Mouse (Mus musculus) heart, embryonic 14.5 days (tissue): ENCODE measurements around the gene Cyth1. TPM values are rescaled to one million over a fixed set of nuclear protein-coding genes. Genes with fewer than 3 reads are reported as not detected.

ENCODE experiments used
- ATAC-seq: fragments of 200-750 bp; cut with Nextera tagmentation; 2 replicates; pipeline ENCODE4 v1.8.0; 2017; ENCODE audit warnings: low read depth, moderate TSS enrichment; ENCODE audit not compliant: insufficient number of reproducible peaks, insufficient read depth, low FRiP score
- H3K27ac ChIP-seq, 2 experiments: fragments of 200-500 bp in 1 of 2; fragments of 300-500 bp in 1 of 2; sonication (generic) in 1 of 2; replicated peaks in 1 of 2; 2 replicates each; pipeline ENCODE4 v1.5.1; 2012 to 2014; ENCODE audit warnings: low read depth in 2 of 2, low read length in 2 of 2, control low read depth in 1 of 2, mild to moderate bottlenecking in 1 of 2, mixed read lengths in 1 of 2; ENCODE audit not compliant: control insufficient read depth in 1 of 2, insufficient read depth in 1 of 2
- H3K27me3 ChIP-seq: fragments of 300-500 bp; sonication (generic); 2 replicates; pipeline ENCODE4 v1.6.1; 2014; ENCODE audit warnings: mild to moderate bottlenecking, low read length, control low read depth; ENCODE audit not compliant: control insufficient read depth, insufficient read depth
- H3K36me3 ChIP-seq: fragments of 300-500 bp; sonication (generic); 2 replicates; pipeline ENCODE4 v1.6.1; 2014; ENCODE audit warnings: mild to moderate bottlenecking, control low read depth, low read length, mixed read lengths; ENCODE audit not compliant: control insufficient read depth, insufficient read depth
- H3K4me1 ChIP-seq, 2 experiments: fragments of 200-500 bp in 1 of 2; fragments of 300-500 bp in 1 of 2; sonication (generic) in 1 of 2; 2 replicates each; pipeline ENCODE4 v1.6.1; 2012 to 2014; ENCODE audit warnings: low read length in 2 of 2, control low read depth in 1 of 2, mixed read lengths in 1 of 2; ENCODE audit not compliant: control insufficient read depth in 2 of 2, insufficient read depth in 2 of 2
- H3K4me2 ChIP-seq: fragments of 300-500 bp; sonication (generic); 2 replicates; pipeline ENCODE4 v1.6.1; 2014; ENCODE audit warnings: mild to moderate bottlenecking, low read length
- H3K4me3 ChIP-seq, 2 experiments: fragments of 200-500 bp in 1 of 2; fragments of 300-500 bp in 1 of 2; sonication (generic) in 1 of 2; 2 replicates each; pipeline ENCODE4 v1.5.1; 2012 to 2014; ENCODE audit warnings: low read length in 2 of 2, mild to moderate bottlenecking in 2 of 2, control low read depth in 1 of 2, low read depth in 1 of 2, moderate library complexity in 1 of 2; ENCODE audit not compliant: control insufficient read depth in 1 of 2, insufficient read depth in 1 of 2
- H3K9ac ChIP-seq: fragments of 300-500 bp; sonication (generic); 2 replicates; pipeline ENCODE4 v1.6.1; 2014; ENCODE audit warnings: mild to moderate bottlenecking, low read length
- H3K9me3 ChIP-seq: fragments of 300-500 bp; sonication (generic); 2 replicates; pipeline ENCODE4 v1.6.1; 2016; ENCODE audit warnings: low read length, control low read depth; ENCODE audit not compliant: control insufficient read depth
- WGBS: fragments of 180-500 bp; shearing (Covaris S2); extraction: QIAGEN DNeasy Blood & Tissue Kit; methylation state at CpG from one replicate; pipeline ENCODE4 v1.1.7; 2014; 5-methylcytosine and 5-hydroxymethylcytosine counted together
- polyA plus RNA-seq: library from polyadenylated mRNA; unstranded; fragments of >200 nt; fragmentation: Nextera tagmentation; extraction: Ambion mirVana; gene quantifications from 2 replicates; pipeline ENCODE4 v1.2.1, GENCODE M21; 2014

Cyth1 gene
- polyA plus RNA-seq, 1 experiment from 2014 or later, result 15.9 TPM

DNA sequence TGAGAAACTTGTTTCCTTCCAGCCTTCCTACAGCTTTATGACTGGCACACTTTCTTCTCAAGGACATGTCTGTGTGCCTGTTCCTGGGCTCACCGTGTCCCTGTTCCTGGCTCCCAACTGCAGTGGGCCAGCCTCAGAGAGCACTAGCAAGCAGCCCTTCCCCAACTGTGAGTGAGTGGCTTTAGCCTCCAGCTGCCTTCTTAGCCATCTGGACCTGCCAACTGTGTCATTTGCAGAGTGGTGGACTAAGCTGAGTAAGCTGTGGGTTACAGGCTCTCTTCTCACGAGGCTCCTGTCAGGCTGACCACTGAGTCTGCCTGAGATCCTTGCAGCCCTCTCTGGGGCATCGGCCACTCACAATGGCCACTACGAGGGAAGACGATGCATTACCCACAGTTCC lies 75.6 kb downstream of the Cyth1 start:
- H3K27ac ChIP-seq, result no peak overlapping the region
- no peaks in the 10 kb centered on the region for H3K9me3 ChIP-seq
- peaks cover 18 to 60% of the 10 kb centered on the region in 2 experiments for H3K4me1 ChIP-seq
- no peak overlapping the region; the same call in 1 of the 2 replicates for H3K9ac ChIP-seq
- no peak overlapping the region for H3K4me2 ChIP-seq
- no peak overlapping the region for H3K4me3 ChIP-seq
- 84% methylated on average over 5 of the region's 5 CpGs for WGBS
- H3K27me3 ChIP-seq, result no peaks in the 10 kb centered on the region
- no peak for ATAC-seq
- peaks cover 59% of the 10 kb centered on the region for H3K36me3 ChIP-seq

DNA sequence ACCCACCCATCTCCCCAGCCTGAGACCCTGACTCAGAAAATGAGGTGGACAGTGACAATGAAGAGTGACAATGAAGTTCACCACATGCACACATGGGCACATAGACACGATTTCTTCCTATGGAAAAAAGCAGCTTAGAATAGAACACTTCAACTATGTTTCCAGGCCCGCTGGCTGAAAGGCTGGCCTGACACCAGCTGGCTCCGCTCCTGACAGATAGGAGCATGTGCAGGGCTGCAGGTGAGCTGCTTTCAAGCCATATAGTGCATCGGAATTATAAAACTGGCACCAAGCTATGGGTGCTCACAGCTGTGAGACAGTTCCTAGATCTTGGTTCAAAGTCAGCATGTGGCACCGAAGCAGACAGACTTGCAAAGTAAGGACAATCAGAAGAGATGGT lies 78.1 kb downstream of the Cyth1 start:
- peaks cover 69% of the 10 kb centered on the region for H3K36me3 ChIP-seq
- no peak overlapping the region for H3K9ac ChIP-seq
- H3K4me2 ChIP-seq, result no peak overlapping the region
- no peak for ATAC-seq
- peaks cover 29 to 73% of the 10 kb centered on the region in 2 experiments for H3K4me1 ChIP-seq
- no peaks in the 10 kb centered on the region for H3K9me3 ChIP-seq
- peak overlapping the region; percentile 47 to 77 for H3K27ac ChIP-seq
- H3K27me3 ChIP-seq, result no peaks in the 10 kb centered on the region
- no peak overlapping the region for H3K4me3 ChIP-seq
- WGBS, result 40% methylated on average over 5 of the region's 5 CpGs

DNA sequence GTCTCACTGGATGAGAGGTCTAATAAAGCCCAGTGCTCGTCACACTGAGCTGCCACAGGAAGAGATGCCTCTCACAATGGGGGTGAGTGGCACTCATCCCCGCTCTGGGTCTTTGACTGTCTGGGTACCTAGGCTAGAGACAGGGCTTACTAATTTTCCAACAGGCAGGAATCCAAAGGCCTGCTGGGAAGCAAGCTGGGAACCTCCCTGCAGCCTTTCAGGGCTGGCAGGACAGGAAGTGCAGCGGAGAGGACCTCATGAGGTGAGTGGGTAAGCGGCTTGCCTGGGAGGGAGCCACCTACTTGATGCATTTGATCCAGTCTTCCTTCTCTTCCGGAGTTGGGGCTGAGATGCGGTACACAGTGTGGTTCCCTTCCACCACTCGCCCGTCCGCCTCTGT lies 79.7 kb downstream of the Cyth1 start:
- H3K4me2 ChIP-seq, result no peak overlapping the region
- no peak for ATAC-seq
- WGBS, result 81% methylated on average over 9 of the region's 9 CpGs
- no peak overlapping the region for H3K4me3 ChIP-seq
- H3K4me1 ChIP-seq, result peaks cover 22 to 63% of the 10 kb centered on the region in 2 experiments
- H3K36me3 ChIP-seq, result peaks cover 84% of the 10 kb centered on the region
- H3K9ac ChIP-seq, result no peak overlapping the region
- no peak overlapping the region for H3K27ac ChIP-seq
- H3K27me3 ChIP-seq, result no peaks in the 10 kb centered on the region
- no peaks in the 10 kb centered on the region for H3K9me3 ChIP-seq

DNA sequence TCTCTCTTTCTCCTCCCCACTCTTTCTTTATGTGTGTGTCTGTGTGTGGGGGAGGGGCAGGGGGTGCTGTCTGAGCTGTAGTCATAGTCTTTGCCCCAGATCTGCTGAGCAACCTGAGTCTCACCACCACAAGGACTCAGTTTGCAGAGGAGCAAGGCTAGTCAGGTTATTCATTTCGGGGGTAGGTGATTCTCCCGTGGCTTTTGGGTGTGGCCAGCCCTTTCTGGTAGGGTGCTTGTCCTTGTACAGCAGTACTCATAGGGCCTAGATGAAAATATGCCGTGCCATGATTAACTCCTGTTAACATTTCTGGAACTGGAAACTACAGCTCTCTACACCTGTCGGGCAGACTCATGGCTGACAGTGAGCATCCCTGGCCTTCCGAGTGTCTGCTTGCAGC lies 81.8 kb downstream of the Cyth1 start:
- Histone ChIP-seq H3K4me1 (peaks cover 26 to 56% of the 10 kb centered on the region in 2 experiments), H3K27me3 (no peaks in the 10 kb centered on the region), H3K4me3 (no peak overlapping the region), H3K4me2 (no peak overlapping the region), H3K9ac (0 out of 2 replicates have a peak overlapping the region, but pooled peaks have one; percentile 47), H3K27ac (peak overlapping the region; percentile 34 to 61; a peak in 1 of 4 replicates), H3K9me3 (no peaks in the 10 kb centered on the region), H3K36me3 (peaks cover 86% of the 10 kb centered on the region)
- 85% methylated on average over 5 of the region's 5 CpGs for WGBS
- no peak for ATAC-seq

DNA sequence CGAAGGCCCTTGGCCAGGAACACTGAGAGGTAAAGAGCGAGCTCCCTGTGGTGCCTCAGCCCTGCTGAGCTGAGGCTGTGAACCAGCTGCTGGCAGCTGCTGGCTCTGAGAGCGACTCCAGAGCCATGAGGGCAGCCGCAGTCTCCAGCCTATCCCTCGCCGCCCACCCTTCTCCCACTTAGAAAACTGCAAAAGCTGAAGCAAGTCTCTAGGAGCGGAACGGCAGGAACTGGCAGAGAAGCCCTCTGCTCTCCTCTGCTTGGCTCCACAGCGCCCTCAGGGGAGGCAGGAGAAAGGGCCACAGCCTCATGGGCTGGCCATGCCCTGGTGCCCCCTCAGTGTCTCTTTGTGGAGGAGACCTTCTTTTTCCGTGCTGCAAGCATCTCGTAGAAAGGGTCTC lies 82.7 kb downstream of the Cyth1 start:
- Histone ChIP-seq H3K9ac (peak overlapping the region; percentile 47), H3K9me3 (no peaks in the 10 kb centered on the region), H3K36me3 (peaks cover 82% of the 10 kb centered on the region), H3K27me3 (no peaks in the 10 kb centered on the region), H3K4me3 (no peak overlapping the region), H3K27ac (peak overlapping the region; percentile 34 to 61), H3K4me2 (no peak overlapping the region), H3K4me1 (peaks cover 36 to 60% of the 10 kb centered on the region in 2 experiments)
- WGBS, result 56% methylated on average over 11 of the region's 11 CpGs
- ATAC-seq, result no peak

DNA sequence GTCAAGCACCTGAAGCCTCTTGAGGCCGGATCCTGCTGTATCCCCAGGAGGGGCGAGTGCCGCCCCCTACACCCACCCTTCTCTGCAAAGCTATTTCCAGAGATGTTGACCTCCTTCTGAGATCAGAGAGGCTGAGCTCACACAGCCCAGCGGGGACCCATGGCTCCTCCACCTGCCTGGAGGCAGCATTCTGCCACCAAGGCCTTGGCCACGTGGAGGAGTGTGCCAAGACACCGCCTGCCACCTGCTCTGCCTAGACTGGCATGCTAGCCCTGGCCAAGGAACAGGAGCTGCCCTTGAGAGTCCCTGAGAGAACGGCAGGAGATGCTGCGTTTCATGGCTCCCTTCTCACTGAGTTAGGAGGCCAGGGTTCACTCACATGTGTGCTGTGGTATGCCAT lies 83.8 kb downstream of the Cyth1 start:
- Histone ChIP-seq H3K9ac (no peak overlapping the region), H3K36me3 (peaks cover 71% of the 10 kb centered on the region)

DNA sequence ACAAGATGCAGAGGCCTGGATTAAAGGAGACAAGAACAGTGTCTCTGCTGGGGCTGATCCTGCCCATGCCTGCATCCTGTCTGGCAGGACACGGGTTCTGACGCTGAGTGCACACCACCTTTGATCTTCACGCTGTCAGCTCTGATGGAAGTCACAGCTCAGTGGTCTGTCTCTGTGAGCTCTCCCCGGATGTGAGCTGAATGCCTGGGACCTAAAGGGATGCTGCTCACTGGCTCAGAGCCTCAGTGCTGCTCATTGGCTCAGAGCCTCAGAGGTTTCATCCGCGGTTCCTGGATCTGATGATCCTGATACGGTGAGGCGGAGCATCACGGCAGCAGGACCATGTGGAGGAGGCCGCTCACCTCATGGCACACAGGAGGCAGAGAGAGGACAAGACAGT lies 86.1 kb downstream of the Cyth1 start:
- WGBS, result 43% methylated on average over 10 of the region's 10 CpGs
- Histone ChIP-seq H3K36me3 (peaks cover 50% of the 10 kb centered on the region), H3K4me3 (no peak overlapping the region), H3K27ac (peak overlapping the region in 1 of 2 experiments; percentile 80; a peak in 2 of 4 replicates), H3K9me3 (no peaks in the 10 kb centered on the region), H3K4me2 (no peak overlapping the region), H3K27me3 (no peaks in the 10 kb centered on the region), H3K9ac (no peak overlapping the region), H3K4me1 (peaks cover 28 to 46% of the 10 kb centered on the region in 2 experiments)
- ATAC-seq, result no peak

More for the DNA sequence above, 83.8 kb downstream of the Cyth1 start:
- Histone ChIP-seq H3K9me3 (no peaks in the 10 kb centered on the region), H3K4me1 (peaks cover 35 to 58% of the 10 kb centered on the region in 2 experiments), H3K27ac (no peak overlapping the region), H3K4me3 (no peak overlapping the region), H3K27me3 (no peaks in the 10 kb centered on the region), H3K4me2 (no peak overlapping the region)
- WGBS, result 71% methylated on average over 8 of the region's 8 CpGs
- ATAC-seq, result no peak

DNA sequence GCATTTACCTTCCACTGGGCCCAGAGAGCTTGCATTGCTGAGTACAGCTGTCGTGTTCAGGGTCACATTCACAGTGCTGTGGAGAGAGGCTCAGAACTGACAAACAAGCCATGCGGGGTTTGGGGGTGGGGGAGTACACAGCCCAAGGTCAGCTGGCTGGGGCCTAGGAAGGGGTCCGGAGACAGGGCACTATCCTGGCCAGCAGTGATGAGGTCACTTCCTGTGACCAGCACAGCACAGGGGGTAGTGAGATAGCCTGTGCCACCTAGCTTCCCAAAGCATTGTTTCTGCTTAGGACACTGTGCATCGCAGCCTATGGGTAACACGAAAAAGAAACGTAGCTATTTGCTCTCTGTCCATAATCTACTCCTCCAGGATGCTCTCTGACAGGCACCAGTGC lies 87.2 kb downstream of the Cyth1 start:
- no peak overlapping the region for H3K4me2 ChIP-seq
- H3K9me3 ChIP-seq, result no peaks in the 10 kb centered on the region
- H3K9ac ChIP-seq, result 0 out of 2 replicates have a peak overlapping the region, but pooled peaks have one; percentile 1
- ATAC-seq, result peak; percentile 38; the same call in 1 of the 2 replicates
- H3K27ac ChIP-seq, result peak overlapping the region; percentile 80 to 92
- H3K27me3 ChIP-seq, result no peaks in the 10 kb centered on the region
- H3K36me3 ChIP-seq, result peaks cover 40% of the 10 kb centered on the region
- H3K4me3 ChIP-seq, result no peak overlapping the region
- H3K4me1 ChIP-seq, result peaks cover 24 to 37% of the 10 kb centered on the region in 2 experiments
- 52% methylated on average over 6 of the region's 6 CpGs for WGBS
